Mouse (Mus musculus) brain, embryonic 18.5 days (tissue): ENCODE data around the gene Tssk3.
A peak's percentile ranks its signal among the peaks of the same experiment; 100 is the strongest.

ENCODE experiments used
- DNase-seq: peaks from one replicate; pipeline ENCODE4 v3.0.0-alpha.2; 2012; ENCODE audit warnings: low read depth, low spot score

Tssk3 gene

DNA sequence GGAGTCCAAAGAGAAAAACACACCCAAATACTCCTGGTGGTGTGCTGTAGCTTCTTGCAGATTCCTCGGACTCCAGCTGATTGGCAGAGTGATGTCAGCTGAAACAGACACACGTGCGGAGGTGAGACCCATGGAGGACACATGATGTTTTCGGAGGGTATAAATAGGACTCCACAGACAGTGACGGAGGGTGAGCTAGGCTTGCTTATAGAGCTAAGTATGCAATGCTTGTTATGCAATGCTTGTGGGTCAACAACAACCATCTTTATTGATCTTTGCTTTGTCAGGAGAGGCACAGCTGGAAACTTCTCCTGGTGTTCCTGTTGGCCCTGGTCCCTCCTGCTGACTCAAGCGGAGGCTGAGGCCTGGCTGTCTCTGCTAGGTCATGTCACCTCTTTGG, 42.1 kb downstream of the Tssk3 start:
- DNase-seq, result no peak

DNA sequence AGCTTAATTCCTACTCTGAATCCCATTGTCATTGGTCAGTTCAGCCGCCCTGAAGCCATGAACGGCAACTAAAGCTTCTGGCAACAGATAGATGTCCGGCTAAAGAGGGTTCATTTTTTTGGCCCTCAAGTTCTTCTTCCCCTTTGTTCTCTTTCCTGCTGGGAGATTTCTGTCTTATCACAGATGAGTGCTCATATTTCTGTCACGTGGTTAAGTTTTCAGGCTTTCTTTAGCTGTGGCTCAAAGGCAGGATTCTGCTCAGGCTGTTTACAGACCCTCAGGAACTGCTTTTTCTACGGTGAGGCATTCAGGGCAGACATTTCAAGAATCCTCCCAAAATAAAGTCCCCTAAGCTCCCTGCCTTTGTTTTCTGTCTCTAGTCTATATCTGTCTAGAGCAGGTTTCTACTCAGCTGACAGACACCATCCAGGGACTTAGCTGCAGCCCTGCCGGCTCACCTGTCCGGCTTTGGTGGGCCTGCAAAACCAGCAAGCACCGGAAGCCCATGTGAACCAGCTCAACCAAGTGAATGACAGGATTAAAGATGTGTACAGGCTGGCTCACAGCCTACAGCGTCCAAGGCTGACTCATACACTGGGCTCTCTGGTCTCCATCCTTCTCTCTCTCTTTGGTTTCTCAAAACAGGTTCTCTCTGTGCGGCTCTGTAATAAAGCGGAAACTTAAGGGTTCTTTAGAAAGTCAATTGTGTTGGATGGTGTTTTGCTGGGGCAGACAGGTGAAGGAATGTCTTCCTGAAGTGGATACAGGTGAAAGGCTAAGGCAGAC, 42.9 kb downstream of the Tssk3 start:
- DNase-seq, result no peak

DNA sequence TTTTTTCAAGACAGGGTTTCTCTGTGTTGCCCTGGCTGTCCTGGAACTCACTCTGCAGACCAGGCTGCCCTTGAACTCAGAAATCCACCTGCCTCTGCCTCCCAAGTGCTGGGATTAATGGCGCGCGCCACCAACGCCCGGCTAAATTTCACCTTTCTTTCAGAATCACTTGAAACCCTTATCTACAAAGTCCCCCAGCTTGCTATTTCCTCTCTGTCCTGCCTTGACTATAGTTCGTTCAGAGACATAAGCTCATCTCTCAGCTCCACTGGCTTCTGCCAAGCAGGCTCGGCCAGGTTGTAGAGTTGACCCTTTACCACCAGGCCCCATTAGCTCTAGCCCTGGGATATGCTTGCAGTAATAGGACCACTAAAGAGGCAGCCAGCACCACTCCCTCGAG, 43.5 kb downstream of the Tssk3 start:
- DNase-seq, result no peak

DNA sequence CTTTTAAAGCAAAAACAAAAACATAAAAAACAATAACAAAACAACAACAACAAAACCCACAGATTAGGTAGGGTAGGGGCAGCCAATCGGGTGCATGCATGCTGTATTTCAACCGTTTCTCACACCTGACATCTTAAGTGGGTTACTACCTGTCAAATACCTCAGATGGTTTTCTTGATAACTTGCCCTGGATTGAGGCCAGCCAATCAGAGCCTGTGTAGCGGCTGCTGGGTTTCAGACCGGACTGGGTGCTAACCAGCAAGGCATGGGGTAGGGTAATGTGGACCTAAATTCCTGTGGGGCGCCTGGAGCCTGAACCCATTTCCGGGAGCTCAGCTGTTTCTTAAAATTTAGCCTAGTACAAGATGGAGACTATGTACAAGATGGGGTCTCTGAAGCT, 49.7 kb downstream of the Tssk3 start:
- no peak for DNase-seq

DNA sequence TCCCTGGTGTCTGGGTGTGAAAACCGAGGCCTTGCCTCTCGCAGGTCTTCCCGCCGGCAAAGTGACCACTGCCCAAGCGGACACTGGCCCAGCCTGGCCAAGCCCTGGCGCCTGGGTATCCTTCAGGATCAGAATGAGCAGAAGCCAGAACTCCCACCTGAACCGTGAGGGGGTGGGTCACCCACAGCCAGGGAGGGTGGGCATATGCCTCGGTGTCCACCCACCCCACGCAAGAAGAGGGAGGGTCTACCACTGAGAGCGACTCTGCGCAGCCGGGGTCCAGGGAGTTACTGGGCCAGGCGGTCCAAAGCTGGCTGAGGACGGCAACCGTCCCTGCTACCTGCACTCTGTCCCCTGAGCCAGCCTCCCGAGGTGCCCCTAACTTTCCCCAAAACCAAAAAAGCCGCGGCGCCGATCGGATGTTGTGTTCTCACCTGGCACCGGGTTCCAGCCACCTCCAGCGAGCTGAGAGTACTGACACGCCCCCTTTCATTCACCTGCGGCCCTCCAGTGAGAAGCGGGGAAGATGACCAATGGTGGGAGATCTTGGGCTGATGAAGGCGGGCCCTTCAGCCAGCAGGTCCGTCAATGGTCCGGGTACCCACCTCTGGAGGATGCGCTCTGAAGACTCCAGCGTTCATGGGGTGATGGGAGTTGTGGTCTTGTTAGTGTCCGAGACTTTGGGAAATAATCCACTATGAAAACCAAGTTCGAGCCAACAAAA, 50.3 kb downstream of the Tssk3 start, which contains the start of gene Zbtb8b:
TSS of gene Zbtb8b (minus strand) at position 514 of the 724 bp plus-strand sequence.
- DNase-seq, result peak; percentile 77
